Mouse (Mus musculus): ENCODE results near the gene Mettl23.
A peak's percentile ranks its signal among the peaks of the same experiment; 100 is the strongest.

DNA sequence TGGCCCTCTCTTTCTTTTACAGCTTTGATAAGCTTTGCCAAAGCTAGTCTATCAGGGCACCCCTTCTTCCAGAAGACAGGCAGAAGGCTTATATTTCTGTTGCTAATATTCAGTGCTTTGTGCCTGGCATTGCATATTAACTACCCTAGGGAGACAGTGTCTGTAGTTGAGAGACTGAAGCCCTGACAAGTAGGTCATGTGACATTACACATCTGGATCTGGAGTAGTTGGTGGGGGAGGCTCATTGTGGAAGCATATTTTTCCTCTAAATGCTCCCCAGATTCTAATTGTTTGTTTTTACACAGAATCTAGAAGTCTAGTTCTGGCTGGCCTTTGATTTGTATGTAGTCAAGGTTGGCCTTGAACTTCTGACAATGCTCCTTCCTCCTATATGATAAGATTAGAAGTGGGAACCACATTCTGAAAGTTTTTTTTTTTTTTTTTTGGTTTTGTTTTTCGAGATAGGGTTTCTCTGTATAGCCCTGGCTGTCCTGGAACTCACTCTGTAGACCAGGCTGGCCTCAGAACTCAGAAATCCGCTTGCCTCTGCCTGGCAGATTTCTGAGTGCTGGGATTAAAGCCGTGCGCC lies 3.6 kb downstream of the Mettl23 start:
- no peak for TF ChIP-seq POLR2A (IDR thresholded peaks at IDR 0.05; ENCODE audit: insufficient read length, low read depth)
- TF ChIP-seq TCF12 (IDR thresholded peaks at IDR 0.05; ENCODE audit: insufficient read depth, poor library complexity, severe bottlenecking) = no peak
- no peak for TF ChIP-seq E2F4 (IDR thresholded peaks at IDR 0.05; ENCODE audit: insufficient read depth)
- TF ChIP-seq POLR2AphosphoS2 (IDR thresholded peaks at IDR 0.05; ENCODE audit: insufficient read length, low read depth) = no peak
- peak; percentile 41 for TF ChIP-seq USF1 (IDR thresholded peaks at IDR 0.05; ENCODE audit: low read depth)
- TF ChIP-seq CEBPB (IDR thresholded peaks at IDR 0.05; ENCODE audit: insufficient read depth, poor library complexity, severe bottlenecking) = no peak
- TF ChIP-seq MYOD1 (IDR thresholded peaks at IDR 0.05; ENCODE audit: control insufficient read depth in 1 of 3, insufficient read length in 2 of 3, low read depth in 2 of 3) = no peak
- no peak for TF ChIP-seq MAX (IDR thresholded peaks at IDR 0.05; ENCODE audit: low read depth)
- no peak for TF ChIP-seq MYOG (IDR thresholded peaks at IDR 0.05; ENCODE audit: control insufficient read depth in 1 of 3, insufficient read depth in 1 of 3, insufficient read length in 2 of 3, low read depth in 2 of 3)
- TF ChIP-seq TCF3 (IDR thresholded peaks at IDR 0.05; ENCODE audit: insufficient read length, low read depth) = no peak
- no peak for TF ChIP-seq SRF (IDR thresholded peaks at IDR 0.05; ENCODE audit: control insufficient read depth, insufficient read length, low read depth)
- TF ChIP-seq REST (IDR thresholded peaks at IDR 0.05; ENCODE audit: insufficient read depth, insufficient read length) = no peak

All from myocyte (in vitro differentiated cells).